Mouse (Mus musculus) brain, embryonic 14.5 days (tissue): Measurements from ENCODE around the gene Srp72.

Source experiments
- CTCF ChIP-seq: fragments of 200-500 bp; IDR thresholded peaks from 2 replicates; pipeline ENCODE4 v1.5.1; 2012; ENCODE audit warnings: inconsistent platforms, mild to moderate bottlenecking, moderate library complexity, borderline replicate concordance; ENCODE audit not compliant: insufficient read depth, insufficient read length; ENCODE audit errors: extremely low read depth
- POLR2A ChIP-seq: fragments of 200-500 bp; IDR thresholded peaks from 2 replicates; pipeline ENCODE4 v1.6.1; 2012; ENCODE audit warnings: mild to moderate bottlenecking, inconsistent platforms, borderline replicate concordance; ENCODE audit not compliant: poor library complexity, insufficient read depth, insufficient read length, severe bottlenecking; ENCODE audit errors: extremely low read depth

DNA sequence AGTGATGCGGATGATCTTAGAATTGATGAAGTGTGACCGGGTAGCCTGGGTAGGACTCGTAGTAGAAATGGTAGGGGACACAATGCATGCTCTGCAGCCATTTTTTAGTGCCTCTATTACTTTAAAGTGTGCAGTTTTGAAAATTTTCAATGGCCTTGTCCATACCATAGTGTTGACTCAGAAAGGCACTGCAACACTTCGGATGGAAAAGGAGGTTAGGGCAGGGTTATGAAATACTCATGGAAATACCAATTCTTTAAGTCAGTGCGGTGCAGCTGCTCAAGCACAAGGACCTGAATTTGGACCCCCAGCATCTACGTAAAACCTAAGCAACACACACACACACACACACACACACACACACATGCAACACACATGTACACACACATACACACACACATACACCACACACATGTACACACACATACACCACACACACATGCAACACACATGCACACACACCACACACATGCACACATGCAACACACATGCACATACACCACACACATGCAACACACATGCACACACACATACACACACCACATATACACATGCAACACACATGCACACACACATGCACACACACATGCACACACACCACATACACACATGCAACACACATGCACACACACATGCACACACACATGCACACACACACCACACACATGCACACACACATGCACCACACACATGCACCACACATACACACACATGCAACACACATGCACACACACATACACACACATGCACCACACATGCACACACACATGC lies 29.8 kb downstream of the Srp72 start, which contains the start of gene Arl9:
- TF ChIP-seq CTCF, result no peak
- TF ChIP-seq POLR2A, result no peak
